10 mouse cellular contexts compared by ENCODE assay signal in the genomic region with DNA sequence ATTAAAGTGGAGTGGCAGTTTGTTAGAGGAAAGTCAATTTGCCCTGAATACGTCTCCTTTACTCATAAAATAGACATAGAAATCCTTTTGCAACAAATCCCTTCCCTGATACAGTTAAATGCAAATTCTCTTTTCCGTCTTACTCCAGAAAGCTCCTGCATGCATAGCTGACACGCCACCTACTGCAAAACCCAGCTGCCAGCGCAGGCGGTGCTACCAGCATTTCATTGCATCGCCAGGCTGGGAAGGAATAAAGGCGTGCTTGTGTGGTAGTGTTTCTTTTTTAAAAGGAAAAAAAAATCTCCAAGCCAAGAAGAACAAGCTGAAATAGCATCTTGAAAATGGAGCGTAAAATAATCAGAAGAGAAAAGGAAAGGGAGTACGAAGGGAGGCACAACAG. TPM values are rescaled to one million over a fixed set of nuclear protein-coding genes. Genes with fewer than 3 reads are reported as not detected.
DNase-seq lines count a peak whose midpoint lies in the region; ATAC-seq and TF ChIP-seq lines count a peak whose summit lies in the region.
"Had no signal": no experiment of that assay in that cellular context is flagged by ENCODE, and none has a peak within 500 bp of the region (broad histone marks: within the 10 kb centered on the region; RNA-seq: fewer than 3 reads in every experiment).

No protein-coding gene starts in this region.

- H3K36me3 ChIP-seq in limb, embryonic 15.5 days: no peaks in the 10 kb centered on the region
- H3K36me3 ChIP-seq in liver, postnatal 0 days (replicated peaks; ENCODE audit: insufficient read depth, low read length): no peaks in the 10 kb centered on the region

- ATAC-seq in limb, embryonic 15.5 days (ENCODE audit: insufficient number of reproducible peaks, low FRiP score, low TSS enrichment, low read depth): no peak
- no peak for ATAC-seq in liver, postnatal 0 days

- H3K9ac ChIP-seq in limb, embryonic 15.5 days: no peak overlapping the region
- no peak overlapping the region for H3K9ac ChIP-seq in liver, postnatal 0 days (replicated peaks)

- no peaks in the 10 kb centered on the region for H3K27me3 ChIP-seq in cerebellum, adult 2 months (ENCODE audit: control insufficient read depth, insufficient read depth, low read length)
- no peaks in the 10 kb centered on the region for H3K27me3 ChIP-seq in limb, embryonic 15.5 days
- H3K27me3 ChIP-seq in liver, postnatal 0 days (ENCODE audit: insufficient read depth, low read length): no peaks in the 10 kb centered on the region

- no peak for TF ChIP-seq CTCF in cerebellum, adult 2 months (IDR thresholded peaks at IDR 0.05; ENCODE audit: borderline replicate concordance, insufficient read depth, low read depth, low read length)
- TF ChIP-seq CTCF in liver, postnatal 0 days (IDR thresholded peaks at IDR 0.05; ENCODE audit: low read depth): no peak

- no peak overlapping the region for H3K27ac ChIP-seq in cerebellum, adult 2 months (ENCODE audit: insufficient read depth, low read length)
- H3K27ac ChIP-seq in limb, embryonic 15.5 days: 0 out of 2 replicates have a peak overlapping the region, but pooled peaks have one; percentile 1
- H3K27ac ChIP-seq in liver, postnatal 0 days (ENCODE audit: low read depth): no peak overlapping the region

- peak in 1 of 2 experiments; percentile 17 for DNase-seq in cerebellum, adult 2 months
- no peak for DNase-seq in cerebellum, adult 8-10 months
- DNase-seq in Muller cell, postnatal 12 days (ENCODE audit: inconsistent ontology term): peak; percentile 5
- peak; percentile 84 to 93 for DNase-seq in layer of hippocampus, adult 18-20 months (ENCODE audit: low spot score in 2 of 2)
- no peak for DNase-seq in liver, postnatal 0 days
- no peak for DNase-seq in gastrocnemius, adult 8-10 months (ENCODE audit: low spot score in 2 of 2)
- DNase-seq in gastrocnemius, postnatal 25 days: no peak

- no peaks in the 10 kb centered on the region for H3K9me3 ChIP-seq in limb, embryonic 15.5 days
- H3K9me3 ChIP-seq in liver, postnatal 0 days (ENCODE audit: low read length): no peaks in the 10 kb centered on the region

- WGBS in cerebellum, adult 2 months: 68% methylated on average over 9 of the region's 9 CpGs
- 58% methylated on average over 9 of the region's 9 CpGs for WGBS in limb, embryonic 15.5 days
- WGBS in liver, postnatal 0 days (ENCODE audit: insufficient replicate concordance): 90% methylated on average over 9 of the region's 9 CpGs

- H3K4me3 ChIP-seq in cerebellum, adult 2 months (replicated peaks; ENCODE audit: insufficient read depth, low read depth, low read length): peak overlapping the region; percentile 44
- peak overlapping the region; percentile 4 for H3K4me3 ChIP-seq in limb, embryonic 15.5 days
- H3K4me3 ChIP-seq in liver, postnatal 0 days (ENCODE audit: low read depth, low read length): no peak overlapping the region

- H3K4me2 ChIP-seq in limb, embryonic 15.5 days: no peak overlapping the region
- H3K4me2 ChIP-seq in liver, postnatal 0 days (ENCODE audit: low read depth, low read length): no peak overlapping the region

- no peaks in the 10 kb centered on the region for H3K4me1 ChIP-seq in cerebellum, adult 2 months (ENCODE audit: control insufficient read depth, insufficient read depth, low read length)
- peaks cover 4% of the 10 kb centered on the region; the same call in 1 of the 2 replicates for H3K4me1 ChIP-seq in limb, embryonic 15.5 days
- H3K4me1 ChIP-seq in liver, postnatal 0 days (ENCODE audit: insufficient read depth): peaks cover 6% of the 10 kb centered on the region; the same call in 1 of the 2 replicates

- no peak for TF ChIP-seq EP300 in liver, postnatal 0 days (IDR thresholded peaks at IDR 0.05; ENCODE audit: low read depth)

- TF ChIP-seq POLR2A in cerebellum, adult 2 months (IDR thresholded peaks at IDR 0.05; ENCODE audit: borderline replicate concordance, insufficient read depth, low read length): no peak

RNA-seq across cellular contexts. Expression of a gene that starts 7.4 kb away (rescaled TPM):
- polyA plus RNA-seq in cerebellum, adult 2 months (2012; rRNA removed): 3.0 and 3.5 TPM in 2 replicates
- 10 to 100 TPM; 55.5 to 59.9 TPM for total RNA-seq in layer of hippocampus, adult 18-20 months (2021)
- 1.8 TPM in 2 replicates for polyA plus RNA-seq in limb, embryonic 15.5 days (2015; fragmentation: Nextera tagmentation; extraction: Ambion mirVana)
- 0.06 and 0.18 TPM in 2 replicates for polyA plus RNA-seq in liver, postnatal 0 days (2015; fragmentation: Nextera tagmentation; extraction: Ambion mirVana)
- not detected for total RNA-seq in gastrocnemius, adult 8-10 months (2022)
- not detected for total RNA-seq in gastrocnemius, postnatal 25 days (2021)
- total RNA-seq: common myeloid progenitor, adult 5-6 weeks had no signal
- polyA plus RNA-seq: large intestine, adult 2 months had no signal

RNA-seq across cellular contexts. Expression of a gene that starts 48.4 kb away (rescaled TPM):
- 12.9 and 13.2 TPM in 2 replicates for polyA plus RNA-seq in cerebellum, adult 2 months (2012; rRNA removed)
- 10 to 100 TPM; 22.4 to 23.0 TPM for total RNA-seq in layer of hippocampus, adult 18-20 months (2021)
- 33.4 and 33.6 TPM in 2 replicates for polyA plus RNA-seq in limb, embryonic 15.5 days (2015; fragmentation: Nextera tagmentation; extraction: Ambion mirVana)
- 15.1 and 16.1 TPM in 2 replicates for polyA plus RNA-seq in liver, postnatal 0 days (2015; fragmentation: Nextera tagmentation; extraction: Ambion mirVana)
- total RNA-seq in gastrocnemius, adult 8-10 months (2022): 10 to 100 TPM; 11.2 to 13.4 (median 12.3) TPM
- 10 to 100 TPM; 11.0 to 12.0 TPM for total RNA-seq in gastrocnemius, postnatal 25 days (2021)

Comparison
In these comparisons a context has a peak if more than half of its experiments do, and no peak if none do; other contexts are left out.
1. DNase-seq: peak in Muller cell, postnatal 12 days (single experiment) and layer of hippocampus, adult 18-20 months (2 of 2); none in cerebellum, adult 8-10 months (single experiment), liver, postnatal 0 days (single experiment), gastrocnemius, adult 8-10 months (0 of 2) and gastrocnemius, postnatal 25 days (single experiment).
2. RNA of a gene that starts 7.4 kb away (total RNA-seq): 55.5 to 59.9 TPM in layer of hippocampus, adult 18-20 months; not detected in gastrocnemius, postnatal 25 days and not detected in gastrocnemius, adult 8-10 months; every median in the first group is over 10 times any median in the second.